Mouse (Mus musculus): ENCODE measurements around the gene Arf1.

Arf1 gene

GRCm38 (mm10) chr11:59228122-59228953, at the start of gene Arf1:
Gene Arf1 (minus strand): TSS chr11:59228270.
- peak; percentile 98 to 99 for DNase-seq (ENCODE audit: inconsistent age in 2 of 2, low spot score in 1 of 2)

GRCm38 (mm10) chr11:59276877-59277276, 48.8 kb upstream of the Arf1 start:
- no peak for DNase-seq (ENCODE audit: inconsistent age in 2 of 2, low spot score in 1 of 2)

GRCm38 (mm10) chr11:59274184-59274583, 46.1 kb upstream of the Arf1 start:
- DNase-seq (ENCODE audit: inconsistent age in 2 of 2, low spot score in 1 of 2), result no peak

- no peak for DNase-seq (ENCODE audit: inconsistent age in 2 of 2, low spot score in 1 of 2)
Observed at GRCm38 (mm10) chr11:59266727-59267126, 38.7 kb upstream of the Arf1 start.

- no peak for DNase-seq (ENCODE audit: inconsistent age in 2 of 2, low spot score in 1 of 2)
Observed at GRCm38 (mm10) chr11:59265154-59265813, 37.2 kb upstream of the Arf1 start.

GRCm38 (mm10) chr11:59264593-59264992, 36.5 kb upstream of the Arf1 start:
- DNase-seq (ENCODE audit: inconsistent age in 2 of 2, low spot score in 1 of 2), result no peak

- peak; percentile 48 to 80 for DNase-seq (ENCODE audit: inconsistent age in 2 of 2, low spot score in 1 of 2)
Observed at GRCm38 (mm10) chr11:59263870-59264563, 35.9 kb upstream of the Arf1 start.

GRCm38 (mm10) chr11:59262308-59262707, 34.2 kb upstream of the Arf1 start:
- DNase-seq (ENCODE audit: inconsistent age in 2 of 2, low spot score in 1 of 2), result no peak

GRCm38 (mm10) chr11:59260706-59261493, 32.8 kb upstream of the Arf1 start:
- DNase-seq (ENCODE audit: inconsistent age in 2 of 2, low spot score in 1 of 2), result no peak

- DNase-seq (ENCODE audit: inconsistent age in 2 of 2, low spot score in 1 of 2), result no peak
Observed at GRCm38 (mm10) chr11:59259647-59260046, 31.6 kb upstream of the Arf1 start.

GRCm38 (mm10) chr11:59248101-59248500, 20.0 kb upstream of the Arf1 start:
- no peak for DNase-seq (ENCODE audit: inconsistent age in 2 of 2, low spot score in 1 of 2)

- DNase-seq (ENCODE audit: inconsistent age in 2 of 2, low spot score in 1 of 2), result no peak
Observed at GRCm38 (mm10) chr11:59243856-59244255, 15.8 kb upstream of the Arf1 start.

- no peak for DNase-seq (ENCODE audit: inconsistent age in 2 of 2, low spot score in 1 of 2)
Observed at GRCm38 (mm10) chr11:59241841-59242240, 13.8 kb upstream of the Arf1 start.

- DNase-seq (ENCODE audit: inconsistent age in 2 of 2, low spot score in 1 of 2), result no peak
Observed at GRCm38 (mm10) chr11:59239796-59240195, 11.7 kb upstream of the Arf1 start.

- DNase-seq (ENCODE audit: inconsistent age in 2 of 2, low spot score in 1 of 2), result no peak
Observed at GRCm38 (mm10) chr11:59239428-59239785, 11.3 kb upstream of the Arf1 start.

- peak; percentile 82 to 92 for DNase-seq (ENCODE audit: inconsistent age in 2 of 2, low spot score in 1 of 2)
Observed at GRCm38 (mm10) chr11:59238525-59239427, 10.7 kb upstream of the Arf1 start.

- no peak for DNase-seq (ENCODE audit: inconsistent age in 2 of 2, low spot score in 1 of 2)
Observed at GRCm38 (mm10) chr11:59232797-59233196, 4.7 kb upstream of the Arf1 start.

- DNase-seq (ENCODE audit: inconsistent age in 2 of 2, low spot score in 1 of 2), result peak; percentile 68 to 90
Observed at GRCm38 (mm10) chr11:59230144-59230760, 2.2 kb upstream of the Arf1 start.

GRCm38 (mm10) chr11:59227604-59228121, 407 bp downstream of the Arf1 start:
- no peak for DNase-seq (ENCODE audit: inconsistent age in 2 of 2, low spot score in 1 of 2)
